Mouse (Mus musculus) stomach, embryonic 16.5 days (tissue): ENCODE measurements around the gene Tanc2. TPM values are rescaled to one million over a fixed set of nuclear protein-coding genes. Genes with fewer than 3 reads are reported as not detected.

Experiments used
- ATAC-seq: fragments of 200-750 bp; cut with Nextera tagmentation; 2 replicates; pipeline ENCODE4 v1.8.0; 2017; ENCODE audit warnings: moderate number of reproducible peaks, moderate TSS enrichment; ENCODE audit not compliant: insufficient read depth, low FRiP score
- H3K27ac ChIP-seq: fragments of 300-500 bp; sonication (generic); 2 replicates; pipeline ENCODE4 v1.5.1; 2014; ENCODE audit warnings: low read length
- H3K27me3 ChIP-seq: fragments of 300-500 bp; sonication (generic); 2 replicates; pipeline ENCODE4 v1.6.1; 2014; ENCODE audit warnings: low read length, control low read depth, mixed read lengths; ENCODE audit not compliant: control insufficient read depth, insufficient read depth
- H3K36me3 ChIP-seq: fragments of 300-500 bp; sonication (generic); 2 replicates; pipeline ENCODE4 v1.6.1; 2014; ENCODE audit warnings: low read length; ENCODE audit not compliant: control insufficient read depth, insufficient read depth
- H3K4me1 ChIP-seq: fragments of 300-500 bp; sonication (generic); 2 replicates; pipeline ENCODE4 v1.6.1; 2014; ENCODE audit warnings: low read length, control low read depth, mixed read lengths; ENCODE audit not compliant: control insufficient read depth, insufficient read depth
- H3K4me2 ChIP-seq: fragments of 300-500 bp; sonication (generic); 2 replicates; pipeline ENCODE4 v1.6.1; 2014; ENCODE audit warnings: low read depth, low read length, mixed read lengths
- H3K4me3 ChIP-seq: fragments of 300-500 bp; sonication (generic); replicated peaks from 2 replicates; pipeline ENCODE4 v1.5.1; 2014; ENCODE audit warnings: mild to moderate bottlenecking, low read length
- H3K9ac ChIP-seq: fragments of 300-500 bp; sonication (generic); 2 replicates; pipeline ENCODE4 v1.6.1; 2014; ENCODE audit warnings: low read length
- H3K9me3 ChIP-seq: fragments of 300-500 bp; sonication (generic); replicated peaks from 2 replicates; pipeline ENCODE4 v1.6.1; 2016; ENCODE audit warnings: low read length, control low read depth; ENCODE audit not compliant: control insufficient read depth
- WGBS: fragments of 180-500 bp; shearing (Covaris S2); extraction: QIAGEN DNeasy Blood & Tissue Kit; methylation state at CpG from one replicate; pipeline ENCODE4 v1.1.7; 2014; 5-methylcytosine and 5-hydroxymethylcytosine counted together
- polyA plus RNA-seq: library from polyadenylated mRNA; unstranded; fragments of >200 nt; fragmentation: Nextera tagmentation; extraction: Ambion mirVana; gene quantifications from 2 replicates; pipeline ENCODE4 v1.2.1, GENCODE M21; 2015

Gene Tanc2
- polyA plus RNA-seq, 1 experiment from 2014 or later, result 6.7 TPM

- peak overlapping the region; percentile 65 for H3K4me3 ChIP-seq
- H3K4me2 ChIP-seq, result peak overlapping the region; percentile 89
- no peaks in the 10 kb centered on the region for H3K9me3 ChIP-seq
- H3K27me3 ChIP-seq, result no peaks in the 10 kb centered on the region; the same call in 1 of the 2 replicates
- ATAC-seq, result 0 out of 2 replicates have a peak, but pooled peaks have one; percentile 18
- H3K36me3 ChIP-seq, result no peaks in the 10 kb centered on the region
- H3K4me1 ChIP-seq, result peaks cover 18% of the 10 kb centered on the region
- peak overlapping the region; percentile 92 for H3K27ac ChIP-seq
- peak overlapping the region; percentile 52; the same call in 1 of the 2 replicates for H3K9ac ChIP-seq
- 62% methylated on average over 16 of the region's 16 CpGs for WGBS
These were observed 355.2 kb downstream of the Tanc2 start for GRCm38 (mm10) chr11:105944770-105945672.

GRCm38 (mm10) chr11:105946694-105947154 is 356.9 kb downstream of the Tanc2 start:
- WGBS, result 30% methylated on average over 11 of the region's 11 CpGs
- no peak overlapping the region for H3K9ac ChIP-seq
- 0 out of 2 replicates have a peak overlapping the region, but pooled peaks have one; percentile 1 for H3K4me2 ChIP-seq
- H3K4me3 ChIP-seq, result no peak overlapping the region
- H3K4me1 ChIP-seq, result peaks cover 18% of the 10 kb centered on the region
- no peaks in the 10 kb centered on the region; the same call in 1 of the 2 replicates for H3K27me3 ChIP-seq
- H3K27ac ChIP-seq, result peak overlapping the region; percentile 80
- H3K9me3 ChIP-seq, result no peaks in the 10 kb centered on the region
- H3K36me3 ChIP-seq, result no peaks in the 10 kb centered on the region
- no peak for ATAC-seq

GRCm38 (mm10) chr11:105948255-105948654 is 358.5 kb downstream of the Tanc2 start:
- 82% methylated on average over 2 of the region's 2 CpGs for WGBS
- no peak overlapping the region for H3K4me3 ChIP-seq
- no peak for ATAC-seq
- H3K9ac ChIP-seq, result no peak overlapping the region
- no peaks in the 10 kb centered on the region; the same call in 1 of the 2 replicates for H3K27me3 ChIP-seq
- H3K4me1 ChIP-seq, result peaks cover 18% of the 10 kb centered on the region
- H3K9me3 ChIP-seq, result no peaks in the 10 kb centered on the region
- H3K27ac ChIP-seq, result no peak overlapping the region
- no peak overlapping the region for H3K4me2 ChIP-seq
- H3K36me3 ChIP-seq, result no peaks in the 10 kb centered on the region

- Histone ChIP-seq H3K9ac (no peak overlapping the region), H3K27me3 (no peaks in the 10 kb centered on the region), H3K4me3 (no peak overlapping the region), H3K9me3 (no peaks in the 10 kb centered on the region), H3K36me3 (no peaks in the 10 kb centered on the region), H3K4me1 (peaks cover 9% of the 10 kb centered on the region), H3K27ac (no peak overlapping the region), H3K4me2 (no peak overlapping the region)
- 55% methylated on average over 4 of the region's 4 CpGs for WGBS
- no peak for ATAC-seq
These were observed 360.7 kb downstream of the Tanc2 start for GRCm38 (mm10) chr11:105950519-105950918.

GRCm38 (mm10) chr11:105951601-105952044 is 361.8 kb downstream of the Tanc2 start:
- Histone ChIP-seq H3K9ac (no peak overlapping the region), H3K27me3 (no peaks in the 10 kb centered on the region), H3K27ac (no peak overlapping the region), H3K9me3 (no peaks in the 10 kb centered on the region), H3K4me1 (peaks cover 6% of the 10 kb centered on the region; the same call in 1 of the 2 replicates), H3K4me3 (no peak overlapping the region), H3K36me3 (no peaks in the 10 kb centered on the region), H3K4me2 (no peak overlapping the region)
- 57% methylated on average over 3 of the region's 3 CpGs for WGBS
- ATAC-seq, result no peak

GRCm38 (mm10) chr11:105952111-105952510 is 362.3 kb downstream of the Tanc2 start:
- peaks cover 2% of the 10 kb centered on the region; the same call in 1 of the 2 replicates for H3K4me1 ChIP-seq
- no peak overlapping the region for H3K9ac ChIP-seq
- H3K9me3 ChIP-seq, result no peaks in the 10 kb centered on the region
- H3K27me3 ChIP-seq, result no peaks in the 10 kb centered on the region
- H3K4me3 ChIP-seq, result no peak overlapping the region
- ATAC-seq, result no peak
- no peak overlapping the region for H3K4me2 ChIP-seq
- WGBS, result 83% methylated on average over 9 of the region's 9 CpGs
- no peak overlapping the region for H3K27ac ChIP-seq
- no peaks in the 10 kb centered on the region for H3K36me3 ChIP-seq

- H3K27ac ChIP-seq, result peak within 1 kb of the TSS; percentile 48
- no peak within 1 kb of the TSS for H3K9ac ChIP-seq
- no peaks in the 10 kb centered on the region for H3K9me3 ChIP-seq
- ATAC-seq, result no peak
- no peak within 1 kb of the TSS for H3K4me2 ChIP-seq
- 67% methylated on average over 12 of the region's 12 CpGs for WGBS
- H3K4me3 ChIP-seq, result no peak within 1 kb of the TSS
- no peaks in the 10 kb centered on the region for H3K36me3 ChIP-seq
- H3K4me1 ChIP-seq, result no peaks in the 10 kb centered on the region
- H3K27me3 ChIP-seq, result no peaks in the 10 kb centered on the region
These were observed 363.2 kb downstream of the Tanc2 start, which contains the start of gene Cyb561 for GRCm38 (mm10) chr11:105952911-105953386. TSS of gene Cyb561 (minus strand) at chr11:105953336.

GRCm38 (mm10) chr11:105953402-105953801 is 363.6 kb downstream of the Tanc2 start:
- no peaks in the 10 kb centered on the region for H3K27me3 ChIP-seq
- no peaks in the 10 kb centered on the region for H3K4me1 ChIP-seq
- ATAC-seq, result peak; percentile 58; the same call in 1 of the 2 replicates
- H3K27ac ChIP-seq, result peak overlapping the region; percentile 48
- H3K4me2 ChIP-seq, result no peak overlapping the region
- H3K4me3 ChIP-seq, result no peak overlapping the region
- no peaks in the 10 kb centered on the region for H3K36me3 ChIP-seq
- no peaks in the 10 kb centered on the region for H3K9me3 ChIP-seq
- no peak overlapping the region for H3K9ac ChIP-seq
- 61% methylated on average over 6 of the region's 6 CpGs for WGBS
